Mouse (Mus musculus): Measurements from ENCODE around the gene Enpp1. TPM values are rescaled to one million over a fixed set of nuclear protein-coding genes. Genes with fewer than 3 reads are reported as not detected.
A peak's percentile ranks its signal among the peaks of the same experiment; 100 is the strongest.
"Not testable (repeated sequence)": the region's sequence is repeated elsewhere in the genome, so short reads cannot be mapped to it uniquely, and the experiment has no call there.

Gene Enpp1
- polyA plus RNA-seq, 1 experiment from 2014 or later: 1.9 TPM

GRCm38 (mm10) chr10:24634288-24634687 is 77.7 kb downstream of the Enpp1 start:
- H3K4me2 ChIP-seq (replicated peaks): no peak overlapping the region
- H3K4me1 ChIP-seq: peaks cover 15% of the 10 kb centered on the region; the same call in 1 of the 2 replicates
- WGBS: 74% methylated on average over 9 of the region's 9 CpGs

DNA sequence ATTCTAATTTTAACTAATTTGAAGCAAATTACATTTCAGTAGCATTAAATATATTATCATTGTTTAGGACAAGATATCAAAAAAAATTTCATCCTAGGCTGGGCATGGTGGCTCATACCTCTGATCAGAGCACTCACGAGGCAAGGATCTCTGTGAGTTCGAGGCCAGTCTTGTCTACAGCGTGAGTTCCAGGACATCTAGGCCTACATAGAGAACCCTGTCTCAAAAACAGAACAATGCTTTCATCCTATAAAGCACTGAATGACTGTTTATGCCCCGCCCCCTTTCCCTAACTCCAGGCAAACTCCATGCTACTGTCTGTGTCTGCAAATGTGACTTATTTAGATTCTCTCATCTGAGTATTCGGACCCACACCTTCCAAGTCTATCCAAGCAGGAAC is 80.8 kb downstream of the Enpp1 start:
- Histone ChIP-seq H3K9me3 (no peaks in the 10 kb centered on the region), H3K27me3 (no peaks in the 10 kb centered on the region), H3K4me2 (replicated peaks) (no peak overlapping the region), H3K4me3 (no peak overlapping the region), H3K9ac (no peak overlapping the region), H3K36me3 (no peaks in the 10 kb centered on the region), H3K4me1 (no peaks in the 10 kb centered on the region), H3K27ac (no peak overlapping the region)
- 90% methylated on average over 5 of the region's 5 CpGs for WGBS
- no peak for ATAC-seq (ENCODE audit: insufficient number of reproducible peaks, insufficient read depth, low FRiP score, low TSS enrichment)

More at GRCm38 (mm10) chr10:24634288-24634687, 77.7 kb downstream of the Enpp1 start:
- Histone ChIP-seq H3K27ac (no peak overlapping the region), H3K27me3 (no peaks in the 10 kb centered on the region), H3K4me3 (no peak overlapping the region), H3K9me3 (no peaks in the 10 kb centered on the region), H3K36me3 (no peaks in the 10 kb centered on the region), H3K9ac (no peak overlapping the region)
- no peak for ATAC-seq (ENCODE audit: insufficient number of reproducible peaks, insufficient read depth, low FRiP score, low TSS enrichment)

GRCm38 (mm10) chr10:24630469-24631081 is 81.4 kb downstream of the Enpp1 start:
- H3K4me2 ChIP-seq (replicated peaks): 0 out of 2 replicates have a peak overlapping the region, but pooled peaks have one; percentile 5
- no peak for ATAC-seq (ENCODE audit: insufficient number of reproducible peaks, insufficient read depth, low FRiP score, low TSS enrichment)
- 25% methylated on average over 18 of the region's 18 CpGs for WGBS

DNA sequence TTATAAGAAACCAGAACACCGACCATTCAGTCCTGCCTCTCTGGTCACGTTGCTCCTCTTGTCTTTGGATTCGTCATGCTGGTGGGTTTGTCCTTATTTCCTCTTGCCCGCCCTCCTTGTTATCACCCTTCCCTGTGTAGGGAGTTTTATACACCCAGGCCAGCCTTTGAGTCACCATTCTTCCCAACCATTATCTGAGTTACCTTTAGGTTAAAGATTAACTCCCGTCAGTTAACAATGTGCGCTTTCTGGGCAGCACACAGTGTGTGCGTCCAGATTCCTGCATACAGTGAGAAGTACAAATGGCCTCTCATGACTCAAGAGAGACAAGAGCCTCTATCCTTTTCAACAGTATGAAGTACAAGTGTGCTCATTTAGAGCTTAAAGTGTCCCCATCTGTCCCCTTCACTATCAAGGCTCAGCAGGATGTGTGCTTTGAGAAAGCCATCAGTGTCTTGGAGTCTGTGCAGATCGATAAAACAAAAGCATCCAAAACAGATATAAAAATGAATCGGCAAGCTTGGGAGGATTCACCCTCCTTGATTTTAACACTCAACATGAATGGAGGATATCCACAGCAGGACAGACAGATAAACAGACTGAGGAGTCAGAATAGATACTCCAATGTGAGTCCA is 82.8 kb downstream of the Enpp1 start:
- Histone ChIP-seq H3K4me3 (no peak overlapping the region), H3K9ac (no peak overlapping the region), H3K4me1 (no peaks in the 10 kb centered on the region), H3K4me2 (replicated peaks) (no peak overlapping the region), H3K9me3 (no peaks in the 10 kb centered on the region), H3K27ac (no peak overlapping the region), H3K27me3 (no peaks in the 10 kb centered on the region), H3K36me3 (no peaks in the 10 kb centered on the region)
- no peak for ATAC-seq (ENCODE audit: insufficient number of reproducible peaks, insufficient read depth, low FRiP score, low TSS enrichment)
- WGBS: 81% methylated on average over 9 of the region's 9 CpGs

More at GRCm38 (mm10) chr10:24630469-24631081, 81.4 kb downstream of the Enpp1 start:
- Histone ChIP-seq H3K4me3 (no peak overlapping the region), H3K27ac (no peak overlapping the region), H3K36me3 (no peaks in the 10 kb centered on the region), H3K9ac (no peak overlapping the region), H3K4me1 (no peaks in the 10 kb centered on the region), H3K9me3 (no peaks in the 10 kb centered on the region), H3K27me3 (no peaks in the 10 kb centered on the region)

DNA sequence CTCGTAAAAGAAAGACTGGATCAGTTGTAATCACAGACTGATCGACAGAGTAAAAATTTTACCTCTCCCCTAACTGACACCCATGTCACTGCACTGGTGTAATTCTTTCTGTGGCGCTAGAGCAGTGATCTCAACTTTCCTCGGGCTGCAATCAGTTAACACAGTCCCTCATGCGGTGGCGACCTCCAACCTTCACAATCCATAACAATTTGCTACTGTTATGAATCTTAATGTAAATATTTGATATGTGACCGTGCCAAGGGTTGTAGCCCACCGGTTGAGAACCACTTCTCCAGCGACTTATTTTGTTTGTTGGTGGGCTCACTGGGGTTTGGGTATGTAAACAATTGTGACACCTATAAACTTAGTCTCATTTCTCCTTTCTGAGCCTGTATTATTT is 83.5 kb downstream of the Enpp1 start:
- Histone ChIP-seq H3K4me3 (no peak overlapping the region), H3K36me3 (no peaks in the 10 kb centered on the region), H3K4me1 (no peaks in the 10 kb centered on the region), H3K27me3 (no peaks in the 10 kb centered on the region), H3K9ac (no peak overlapping the region), H3K4me2 (replicated peaks) (no peak overlapping the region), H3K9me3 (no peaks in the 10 kb centered on the region), H3K27ac (no peak overlapping the region)
- WGBS: 74% methylated on average over 9 of the region's 9 CpGs
- ATAC-seq (ENCODE audit: insufficient number of reproducible peaks, insufficient read depth, low FRiP score, low TSS enrichment): no peak

DNA sequence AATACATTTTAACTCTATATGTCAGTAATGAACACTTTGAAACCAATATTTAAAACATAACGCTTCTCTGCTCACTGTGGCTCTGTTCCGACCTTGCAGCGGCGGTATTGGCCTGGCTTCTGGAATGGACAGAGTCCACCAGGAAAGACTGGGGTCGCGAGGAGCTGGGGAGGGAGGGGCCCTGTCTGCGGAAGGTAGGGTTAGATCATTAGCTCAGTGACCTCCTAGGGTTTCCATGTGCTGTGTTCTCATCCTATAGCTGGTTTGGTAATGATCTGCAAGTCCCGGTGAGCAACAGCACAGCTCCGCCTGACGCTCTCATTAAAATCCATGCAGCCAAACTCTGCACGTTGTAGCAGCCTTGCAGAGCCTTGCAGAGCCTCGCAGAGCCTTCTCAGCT is 84.7 kb downstream of the Enpp1 start:
- H3K27ac ChIP-seq: no peak overlapping the region
- no peaks in the 10 kb centered on the region for H3K9me3 ChIP-seq
- ATAC-seq (ENCODE audit: insufficient number of reproducible peaks, insufficient read depth, low FRiP score, low TSS enrichment): no peak
- no peak overlapping the region for H3K9ac ChIP-seq
- H3K4me2 ChIP-seq (replicated peaks): no peak overlapping the region
- no peaks in the 10 kb centered on the region for H3K27me3 ChIP-seq
- H3K36me3 ChIP-seq: no peaks in the 10 kb centered on the region
- H3K4me3 ChIP-seq: no peak overlapping the region
- no peaks in the 10 kb centered on the region for H3K4me1 ChIP-seq
- 70% methylated on average over 12 of the region's 12 CpGs for WGBS

- no peak for ATAC-seq (ENCODE audit: insufficient number of reproducible peaks, insufficient read depth, low FRiP score, low TSS enrichment)
- Histone ChIP-seq H3K27ac (no peak overlapping the region), H3K4me3 (no peak overlapping the region), H3K36me3 (no peaks in the 10 kb centered on the region), H3K27me3 (no peaks in the 10 kb centered on the region), H3K9me3 (no peaks in the 10 kb centered on the region), H3K4me2 (replicated peaks) (peak overlapping the region; percentile 27; the same call in 1 of the 2 replicates), H3K4me1 (no peaks in the 10 kb centered on the region), H3K9ac (no peak overlapping the region)
- 35% methylated on average over 24 of the region's 24 CpGs for WGBS
Observed at GRCm38 (mm10) chr10:24625060-24625701, 86.8 kb downstream of the Enpp1 start.

GRCm38 (mm10) chr10:24622586-24622985 is 89.4 kb downstream of the Enpp1 start:
- no peaks in the 10 kb centered on the region for H3K36me3 ChIP-seq
- H3K4me2 ChIP-seq (replicated peaks): no peak overlapping the region
- no peaks in the 10 kb centered on the region for H3K9me3 ChIP-seq
- WGBS: 25% methylated on average over 7 of the region's 7 CpGs
- ATAC-seq (ENCODE audit: insufficient number of reproducible peaks, insufficient read depth, low FRiP score, low TSS enrichment): no peak
- H3K27me3 ChIP-seq: no peaks in the 10 kb centered on the region
- H3K9ac ChIP-seq: no peak overlapping the region
- no peak overlapping the region for H3K4me3 ChIP-seq
- no peaks in the 10 kb centered on the region for H3K4me1 ChIP-seq
- H3K27ac ChIP-seq: no peak overlapping the region

DNA sequence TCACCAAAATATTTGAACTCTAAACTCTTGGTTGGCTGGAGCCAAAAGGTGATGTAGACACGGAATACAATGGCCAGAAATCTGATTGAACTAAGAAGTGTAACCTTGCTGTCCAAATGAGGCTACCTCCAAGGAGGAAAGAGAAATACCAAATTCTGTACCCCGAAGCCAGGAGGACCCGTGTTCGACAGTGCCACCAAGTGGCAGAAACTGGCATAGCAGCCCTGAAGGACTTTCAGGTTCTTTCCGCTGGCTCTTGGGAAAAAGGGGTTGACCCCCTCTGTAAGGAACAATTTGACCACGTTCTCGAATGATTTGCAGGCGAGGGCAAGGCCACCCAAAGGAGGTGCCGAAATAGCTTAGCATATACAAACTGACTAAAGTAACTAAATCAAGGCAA is 90.4 kb downstream of the Enpp1 start:
- Histone ChIP-seq H3K27ac (no peak overlapping the region), H3K36me3 (no peaks in the 10 kb centered on the region), H3K27me3 (no peaks in the 10 kb centered on the region), H3K9ac (no peak overlapping the region), H3K9me3 (no peaks in the 10 kb centered on the region), H3K4me2 (replicated peaks) (no peak overlapping the region), H3K4me3 (no peak overlapping the region), H3K4me1 (no peaks in the 10 kb centered on the region)
- 38% methylated on average over 9 of the region's 9 CpGs for WGBS
- ATAC-seq (ENCODE audit: insufficient number of reproducible peaks, insufficient read depth, low FRiP score, low TSS enrichment): no peak

DNA sequence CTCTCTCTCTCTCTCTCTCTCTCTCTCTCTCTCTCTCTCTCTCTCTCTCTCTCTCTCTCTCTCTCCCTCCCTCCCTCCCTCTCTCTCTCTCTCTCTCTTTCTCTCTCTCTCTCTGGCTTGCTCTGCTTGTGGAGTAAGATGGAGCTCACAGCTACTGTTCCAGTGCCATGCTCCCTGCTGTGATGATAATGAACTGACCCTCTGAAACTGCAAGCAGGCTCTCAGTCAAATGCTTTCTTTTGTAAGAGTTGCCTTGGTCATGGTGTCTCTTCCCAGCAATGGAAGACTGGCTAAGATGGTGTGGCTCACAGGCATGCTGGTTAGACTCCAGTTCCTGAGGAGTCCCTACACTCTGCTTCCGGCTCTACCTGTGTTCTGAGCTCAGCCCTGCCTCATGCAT is 95.4 kb downstream of the Enpp1 start:
- 88% methylated on average over 1 of the region's 1 CpGs for WGBS

DNA sequence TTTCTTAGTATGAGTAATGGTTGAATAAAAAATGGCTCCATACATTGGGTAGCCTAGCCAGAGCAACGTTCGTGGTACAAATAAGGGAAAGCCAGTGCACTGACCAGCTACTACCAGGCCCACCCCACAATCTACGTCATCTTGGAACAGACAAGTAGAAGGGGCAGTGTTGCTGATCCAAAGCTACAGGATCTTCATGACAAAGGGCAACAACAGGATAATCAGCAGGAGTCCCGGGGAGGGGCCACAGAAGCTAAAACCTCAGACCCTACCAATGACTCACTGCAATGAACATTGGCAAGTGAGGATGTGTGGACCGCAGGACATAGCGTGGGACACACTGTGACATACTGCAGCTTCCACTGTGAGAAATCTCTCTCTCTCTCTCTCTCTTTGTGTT is 96.2 kb downstream of the Enpp1 start:
- H3K4me1 ChIP-seq: no peaks in the 10 kb centered on the region
- H3K9ac ChIP-seq: no peak overlapping the region
- no peak for ATAC-seq (ENCODE audit: insufficient number of reproducible peaks, insufficient read depth, low FRiP score, low TSS enrichment)
- no peak overlapping the region for H3K27ac ChIP-seq
- no peak overlapping the region for H3K4me3 ChIP-seq
- H3K27me3 ChIP-seq: no peaks in the 10 kb centered on the region
- no peak overlapping the region for H3K4me2 ChIP-seq (replicated peaks)
- 82% methylated on average over 6 of the region's 6 CpGs for WGBS
- H3K9me3 ChIP-seq: no peaks in the 10 kb centered on the region
- no peaks in the 10 kb centered on the region for H3K36me3 ChIP-seq

More for the DNA sequence above, 95.4 kb downstream of the Enpp1 start:
- not testable (repeated sequence) for H3K9ac ChIP-seq; H3K27me3 ChIP-seq; H3K27ac ChIP-seq; H3K4me1 ChIP-seq; H3K4me3 ChIP-seq; H3K9me3 ChIP-seq; H3K4me2 ChIP-seq (replicated peaks); ATAC-seq (ENCODE audit: insufficient number of reproducible peaks, insufficient read depth, low FRiP score, low TSS enrichment); H3K36me3 ChIP-seq

DNA sequence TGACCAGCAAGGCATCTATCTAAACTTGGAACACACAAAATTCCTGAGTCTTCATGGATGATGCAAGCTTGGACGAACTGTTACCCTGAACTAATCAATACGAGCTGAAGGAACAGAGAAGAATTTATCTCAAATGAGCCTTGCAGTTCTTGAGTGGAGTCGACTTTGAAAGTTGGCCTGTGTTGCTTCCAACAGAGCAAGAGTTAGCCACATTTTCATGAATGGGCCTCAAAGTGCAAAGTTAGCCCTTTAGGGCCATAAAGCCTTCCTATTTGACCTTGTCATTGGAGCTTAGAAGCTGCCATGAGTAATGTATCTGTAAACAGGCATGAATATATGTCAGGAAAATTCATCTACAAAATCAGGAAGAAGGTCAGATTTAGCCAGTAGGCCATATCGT is 97.2 kb downstream of the Enpp1 start:
- WGBS: 87% methylated on average over 4 of the region's 4 CpGs
- no peaks in the 10 kb centered on the region for H3K36me3 ChIP-seq
- H3K9me3 ChIP-seq: no peaks in the 10 kb centered on the region
- H3K4me2 ChIP-seq (replicated peaks): no peak overlapping the region
- H3K27me3 ChIP-seq: no peaks in the 10 kb centered on the region
- H3K4me3 ChIP-seq: no peak overlapping the region
- no peak overlapping the region for H3K27ac ChIP-seq
- no peak overlapping the region for H3K9ac ChIP-seq
- no peaks in the 10 kb centered on the region for H3K4me1 ChIP-seq
- no peak for ATAC-seq (ENCODE audit: insufficient number of reproducible peaks, insufficient read depth, low FRiP score, low TSS enrichment)

All from embryonic facial prominence, embryonic 12.5 days (tissue).